Mouse (Mus musculus) adrenal gland, postnatal 36 days (tissue): ENCODE results near the gene Klhl8. TPM values are rescaled to one million over a fixed set of nuclear protein-coding genes. Genes with fewer than 3 reads are reported as not detected.
"Not testable (repeated sequence)": the region's sequence is repeated elsewhere in the genome, so short reads cannot be mapped to it uniquely, and the experiment has no call there.

Source experiments
- DNase-seq, 2 experiments: peaks; one replicate each; pipeline ENCODE4 v3.0.0; 2021; ENCODE audit warnings: mixed read lengths in 1 of 2
- long read RNA-seq, 2 experiments: library from polyadenylated mRNA; stranded (forward); transcript quantifications; one replicate each; pipeline ENCODE4 v2.0.0; 2021; ENCODE audit warnings: borderline sequencing depth in 2 of 2
- total RNA-seq, 2 experiments: library from RNA; stranded (reverse); gene quantifications; 2 replicates each; pipeline ENCODE4 v1.2.3; 2021

Klhl8 gene
- 10 to 100 TPM; 19.7 to 20.5 TPM for total RNA-seq
- long read RNA-seq, experiment 1, transcript Klhl8-201 (10 exons, 3,193 nt) = major isoform, 37 of 73 reads
- long read RNA-seq, experiment 1, partial matches to known transcripts = 9 of 73 reads
- long read RNA-seq, experiment 1, other reads (novel, unspliced or antisense) = 27 of 73 reads
- long read RNA-seq, experiment 2, transcript Klhl8-201 (10 exons, 3,193 nt) = major isoform, 8 of 11 reads
- long read RNA-seq, experiment 2, partial matches to known transcripts = 0 of 11 reads
- long read RNA-seq, experiment 2, other reads (novel, unspliced or antisense) = 3 of 11 reads

DNA sequence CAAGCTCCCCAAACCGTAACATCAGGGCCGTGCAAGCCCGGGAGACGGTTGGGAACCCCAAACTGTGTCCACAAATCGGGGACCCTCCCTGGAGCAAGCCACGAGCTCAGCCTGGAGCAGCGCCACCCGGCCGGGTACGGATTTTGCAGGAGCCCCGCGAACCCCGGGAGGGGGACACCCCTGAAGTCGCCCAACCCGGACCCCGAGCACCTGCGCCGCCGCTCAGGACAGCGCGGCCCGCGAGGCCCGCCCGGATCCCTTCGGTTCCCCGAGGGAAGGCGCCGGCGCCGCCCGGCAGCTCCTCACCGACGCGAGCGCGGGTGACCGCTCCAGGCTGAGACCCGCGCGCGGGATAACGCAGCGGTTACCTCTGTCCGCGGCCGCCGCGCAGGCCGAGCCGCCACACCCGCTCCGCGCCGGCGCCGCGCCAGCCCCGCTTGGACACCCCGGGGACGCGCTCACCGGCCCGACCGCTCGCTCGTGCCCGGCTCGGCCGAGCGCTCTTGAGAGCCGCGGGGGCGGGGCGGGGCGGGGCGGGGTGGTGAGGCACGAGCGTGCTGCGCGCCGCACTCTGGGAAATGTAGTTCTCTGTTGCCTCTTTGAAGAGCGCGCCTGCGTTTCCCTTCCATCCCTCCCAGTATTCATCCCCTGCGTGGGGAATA is at the start of gene Klhl8:
TSS of gene Klhl8 (minus strand) at position 512 of the 662 bp plus-strand sequence.
- peak; percentile 90 to 95 for DNase-seq

GRCm38 (mm10) chr5:103954638-103955037 is 43.6 kb upstream of the Klhl8 start:
- DNase-seq = no peak

GRCm38 (mm10) chr5:103953135-103954083 is 42.4 kb upstream of the Klhl8 start:
- DNase-seq = peak in 1 of 2 experiments; percentile 33

- DNase-seq = not testable (repeated sequence)
Measured at GRCm38 (mm10) chr5:103950138-103950537, 39.1 kb upstream of the Klhl8 start.

- DNase-seq = no peak
Measured at GRCm38 (mm10) chr5:103943183-103943582, 32.1 kb upstream of the Klhl8 start.

DNA sequence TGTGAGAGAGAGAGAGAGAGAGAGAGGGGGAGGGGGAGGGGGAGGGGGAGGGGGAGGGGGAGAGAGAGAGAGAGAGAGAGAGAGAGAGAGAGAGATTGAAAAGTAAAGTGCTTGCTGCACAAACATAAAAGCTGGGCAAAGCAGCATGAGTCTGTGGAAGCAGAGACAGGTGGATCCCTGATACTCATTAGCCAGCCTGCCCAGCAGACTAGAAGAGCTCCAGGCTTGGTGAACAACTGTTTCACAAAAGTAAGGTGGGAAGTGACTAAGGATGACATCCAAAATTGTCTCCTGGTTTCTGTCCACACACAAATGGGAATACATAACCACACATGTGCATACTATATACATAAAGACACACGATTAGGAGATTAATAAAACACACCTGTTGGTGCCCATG is 28.8 kb upstream of the Klhl8 start:
- DNase-seq = no peak

GRCm38 (mm10) chr5:103939350-103939652 is 28.2 kb upstream of the Klhl8 start:
- DNase-seq = no peak

- DNase-seq = no peak
Measured at GRCm38 (mm10) chr5:103938547-103939349, 27.7 kb upstream of the Klhl8 start.

- peak; percentile 38 to 54 for DNase-seq
Measured at GRCm38 (mm10) chr5:103936906-103937589, 26.0 kb upstream of the Klhl8 start.

DNA sequence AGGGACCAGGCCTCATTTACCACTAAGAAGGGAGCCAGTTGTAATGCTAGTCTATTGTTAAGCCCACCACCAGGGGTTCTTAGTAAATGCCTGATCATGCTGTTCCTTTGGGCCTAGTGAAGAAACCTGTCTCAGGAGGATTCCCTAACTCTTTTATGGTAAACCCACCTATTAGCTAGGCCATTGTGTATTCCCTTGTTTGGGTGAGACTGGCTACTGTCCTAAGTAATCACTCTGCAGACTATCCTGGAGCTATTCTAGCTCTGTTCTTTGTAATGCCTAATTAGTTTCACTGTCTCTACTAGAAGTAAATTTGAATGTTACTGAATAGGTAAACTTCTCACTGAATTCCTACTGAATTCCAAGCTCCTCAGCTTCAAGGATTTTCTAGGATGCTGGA is 20.9 kb upstream of the Klhl8 start:
- not testable (repeated sequence) for DNase-seq

DNA sequence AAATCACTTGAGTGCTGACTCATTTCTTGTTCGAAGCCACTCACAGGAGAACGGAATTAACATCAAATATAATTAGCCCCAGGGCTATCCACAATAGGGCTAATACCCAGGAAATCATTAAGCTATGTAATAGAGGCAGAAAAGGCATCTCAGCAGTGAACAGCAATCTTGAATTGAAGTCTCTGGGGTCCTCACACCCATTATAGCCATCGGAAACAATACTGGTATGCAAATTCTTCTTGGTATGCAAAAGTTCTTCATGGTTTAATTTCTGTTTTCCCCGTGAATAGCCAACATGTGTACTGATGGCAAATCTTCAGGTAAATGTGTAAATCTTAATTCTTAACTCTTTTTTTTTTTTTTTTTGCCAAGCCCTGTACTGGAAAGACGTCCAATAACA is 19.5 kb upstream of the Klhl8 start:
- DNase-seq = no peak

DNA sequence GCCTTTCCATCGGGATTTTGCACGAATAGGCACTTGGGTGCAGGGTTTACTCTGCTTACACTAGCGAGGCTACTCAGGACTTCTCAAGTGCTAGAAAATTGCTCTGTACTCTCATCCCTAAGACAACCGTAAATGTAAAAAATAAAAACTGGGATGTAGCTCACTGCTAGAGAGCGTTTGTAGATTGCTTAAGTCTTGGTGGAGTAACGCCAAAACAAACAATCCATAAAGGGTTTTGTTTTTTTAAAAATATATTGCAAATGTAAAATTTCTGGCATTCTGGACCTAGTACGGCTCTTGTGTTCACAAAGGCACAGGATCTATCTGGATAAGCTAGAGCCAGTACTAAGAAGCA is 17.1 kb upstream of the Klhl8 start:
- no peak for DNase-seq

- DNase-seq = peak; percentile 93
Measured at GRCm38 (mm10) chr5:103927429-103928195, 16.6 kb upstream of the Klhl8 start.

GRCm38 (mm10) chr5:103926398-103926797 is 15.3 kb upstream of the Klhl8 start:
- no peak for DNase-seq

DNA sequence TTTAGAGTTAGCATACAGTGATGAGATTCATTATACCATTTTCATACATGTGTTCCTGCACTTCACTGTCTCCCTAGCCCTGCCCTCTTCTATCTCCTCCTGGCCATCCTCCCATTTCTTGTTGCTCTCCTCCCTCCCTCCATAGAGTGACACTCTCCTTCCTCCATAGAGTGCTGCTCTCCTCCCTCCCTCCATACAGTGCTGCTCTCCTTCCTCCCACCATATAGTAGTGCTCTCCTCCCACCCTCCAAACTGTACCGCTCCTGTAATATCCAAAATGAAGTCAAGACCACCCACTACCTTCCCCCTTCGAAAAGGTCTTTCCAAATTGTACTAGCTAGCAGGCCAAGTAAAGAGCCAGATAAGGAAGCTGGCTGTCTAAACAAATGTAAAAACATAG is 12.7 kb upstream of the Klhl8 start:
- no peak for DNase-seq

DNA sequence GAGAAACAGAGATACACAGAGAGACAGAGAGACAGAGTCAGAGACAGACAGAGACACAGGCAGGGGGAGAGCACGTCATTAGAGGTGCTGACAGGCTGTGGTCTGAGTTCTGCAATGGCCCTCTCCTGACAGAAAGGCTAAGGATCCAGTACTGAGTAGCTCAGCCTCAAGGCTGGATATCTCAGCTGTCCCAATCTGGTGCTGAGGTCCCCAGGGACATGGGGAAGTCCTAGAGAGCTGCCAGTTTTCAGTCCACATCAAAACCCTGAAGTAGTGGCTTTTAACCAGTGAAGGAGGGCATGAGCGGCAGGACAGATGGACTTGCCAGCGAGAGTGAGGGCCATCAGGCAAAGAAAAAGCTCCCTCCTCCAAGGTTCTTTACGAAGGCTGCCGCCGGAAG is 12.0 kb upstream of the Klhl8 start:
- DNase-seq = no peak

GRCm38 (mm10) chr5:103922436-103922835 is 11.4 kb upstream of the Klhl8 start:
- DNase-seq = no peak

- no peak for DNase-seq
Measured at GRCm38 (mm10) chr5:103919497-103919896, 8.4 kb upstream of the Klhl8 start.

DNA sequence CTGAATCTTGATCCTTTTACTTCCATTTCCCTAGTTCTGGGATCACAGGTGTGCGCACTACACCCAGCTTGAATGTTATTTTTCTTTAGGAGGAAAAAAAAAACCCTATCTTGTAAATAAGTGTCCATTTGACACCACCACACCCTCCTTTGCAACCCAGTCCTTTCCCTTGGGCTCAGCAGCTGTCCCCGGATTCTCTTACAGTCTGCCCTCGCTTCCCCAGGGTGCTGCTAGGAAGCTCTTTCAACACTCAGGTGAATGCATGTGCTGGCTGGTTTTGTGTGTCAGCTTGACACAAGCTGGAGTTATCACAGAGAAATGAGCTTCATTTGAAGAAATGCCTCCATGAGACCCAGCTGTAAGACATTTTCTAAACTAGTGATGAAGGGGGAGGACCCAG is 7.2 kb upstream of the Klhl8 start:
- no peak for DNase-seq

DNA sequence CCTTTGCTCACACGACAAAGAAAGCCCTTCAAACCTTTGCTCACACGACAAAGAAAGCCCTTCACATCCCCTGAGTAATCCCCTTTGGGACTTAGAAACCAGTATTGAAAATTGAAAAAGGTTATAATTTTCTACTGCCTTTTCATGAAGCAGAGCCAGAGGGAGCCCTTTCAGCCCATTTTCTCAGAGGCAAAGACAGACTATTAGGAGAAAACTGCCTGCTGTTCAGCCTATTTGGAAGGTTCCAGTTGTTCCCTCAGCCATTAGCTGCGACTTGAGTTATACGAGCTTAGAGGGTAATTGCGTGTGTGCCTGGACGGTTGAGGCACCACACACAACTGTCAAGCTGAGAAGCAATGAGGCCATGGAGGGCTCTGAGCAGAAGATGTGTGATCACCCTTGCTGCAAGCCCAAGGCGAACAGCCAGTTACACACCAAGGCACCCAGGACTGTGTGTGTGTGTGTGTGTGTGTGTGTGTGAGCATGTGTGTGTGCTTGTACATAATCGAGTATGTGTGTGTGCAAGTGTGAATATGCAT is 6.4 kb upstream of the Klhl8 start:
- DNase-seq = no peak
